Mouse (Mus musculus) MEL (cell line): Measurements from ENCODE around the gene Atp8b4. TPM values are rescaled to one million over a fixed set of nuclear protein-coding genes. Genes with fewer than 3 reads are reported as not detected.

ENCODE experiments used
- DNase-seq: peaks from one replicate; pipeline ENCODE4 v3.0.0; 2011; ENCODE audit warnings: low read depth, low spot score
- H3K27ac ChIP-seq: 2 replicates; pipeline ENCODE4 v1.5.1; 2012; ENCODE audit warnings: low read depth, mild to moderate bottlenecking, control low read depth, low read length, moderate library complexity; ENCODE audit not compliant: control insufficient read depth
- H3K27me3 ChIP-seq, 2 experiments: fragments of 150-350 bp in 1 of 2; sonication (generic) in 1 of 2; 2 replicates each; pipeline ENCODE4 v1.6.1; 2012; ENCODE audit warnings: low read length in 2 of 2, mild to moderate bottlenecking in 2 of 2, improper control_type of control experiment in 1 of 2, moderate library complexity in 1 of 2; ENCODE audit not compliant: insufficient read depth in 2 of 2, control insufficient read depth in 1 of 2
- H3K36me3 ChIP-seq, 2 experiments: 2 replicates each; pipeline ENCODE4 v1.6.1; 2012 to 2014; ENCODE audit warnings: low read length in 2 of 2, improper control_type of control experiment in 1 of 2, inconsistent platforms in 1 of 2, mild to moderate bottlenecking in 1 of 2; ENCODE audit not compliant: insufficient read depth in 2 of 2, control insufficient read depth in 1 of 2
- H3K4me1 ChIP-seq, 2 experiments: fragments of 150-350 bp in 1 of 2; sonication (generic) in 1 of 2; 2 replicates each; pipeline ENCODE4 v1.6.1; 2012; ENCODE audit warnings: low read length in 2 of 2, improper control_type of control experiment in 1 of 2, mild to moderate bottlenecking in 1 of 2; ENCODE audit not compliant: insufficient read depth in 2 of 2, control insufficient read depth in 1 of 2
- H3K4me3 ChIP-seq, 2 experiments: fragments of 150-350 bp in 1 of 2; sonication (generic) in 1 of 2; 2 replicates each; pipeline ENCODE4 v1.5.1; 2012; ENCODE audit warnings: low read depth in 2 of 2, low read length in 2 of 2, mild to moderate bottlenecking in 2 of 2, moderate library complexity in 2 of 2, control low read depth in 1 of 2, improper control_type of control experiment in 1 of 2; ENCODE audit not compliant: control insufficient read depth in 1 of 2, insufficient read depth in 1 of 2
- H3K79me2 ChIP-seq: 2 replicates; pipeline ENCODE4 v1.6.1; 2012; ENCODE audit warnings: mild to moderate bottlenecking, low read length, moderate library complexity; ENCODE audit not compliant: control insufficient read depth, poor library complexity, insufficient read depth
- H3K9ac ChIP-seq: 2 replicates; pipeline ENCODE4 v1.6.1; 2012; ENCODE audit warnings: low read depth, mild to moderate bottlenecking, control low read depth, low read length, moderate library complexity; ENCODE audit not compliant: control insufficient read depth, poor library complexity, severe bottlenecking
- H3K9me3 ChIP-seq: fragments of 150-350 bp; sonication (generic); replicated peaks from 2 replicates; pipeline ENCODE4 v1.6.1; 2012; ENCODE audit warnings: mild to moderate bottlenecking, low read length, improper control_type of control experiment, moderate library complexity; ENCODE audit not compliant: insufficient read depth
- CHD1 ChIP-seq: IDR thresholded peaks from 2 replicates; pipeline ENCODE4 v1.6.1; 2012; ENCODE audit warnings: low read depth, mild to moderate bottlenecking, inconsistent platforms, low read length, improper control_type of control experiment
- ELF1 ChIP-seq: IDR thresholded peaks from 2 replicates; pipeline ENCODE4 v1.6.1; 2014; ENCODE audit warnings: low read depth, mild to moderate bottlenecking, inconsistent platforms, low read length, improper control_type of control experiment, moderate library complexity
- ETS1 ChIP-seq: IDR thresholded peaks from 2 replicates; pipeline ENCODE4 v1.6.1; 2012; ENCODE audit warnings: low read depth, mild to moderate bottlenecking, inconsistent platforms, low read length, improper control_type of control experiment, moderate library complexity
- MAX ChIP-seq: IDR thresholded peaks from 2 replicates; pipeline ENCODE4 v1.6.1; 2011; ENCODE audit warnings: low read length, improper control_type of control experiment
- MAZ ChIP-seq: IDR thresholded peaks from 2 replicates; pipeline ENCODE4 v1.6.1; 2012; ENCODE audit warnings: low read depth, mild to moderate bottlenecking, inconsistent platforms, low read length, improper control_type of control experiment
- POLR2AphosphoS5 ChIP-seq: IDR thresholded peaks from 2 replicates; pipeline ENCODE4 v1.6.1; 2012; ENCODE audit warnings: low read depth, borderline replicate concordance, mild to moderate bottlenecking, inconsistent platforms, low read length, moderate library complexity, mixed read lengths
- TCF12 ChIP-seq: IDR thresholded peaks from 2 replicates; pipeline ENCODE4 v1.6.1; 2014; ENCODE audit warnings: low read depth, mild to moderate bottlenecking, inconsistent platforms, low read length, improper control_type of control experiment, moderate library complexity
- UBTF ChIP-seq: IDR thresholded peaks from 2 replicates; pipeline ENCODE4 v1.6.1; 2012; ENCODE audit warnings: low read depth, mild to moderate bottlenecking, inconsistent platforms, low read length, improper control_type of control experiment, moderate library complexity, borderline replicate concordance; ENCODE audit not compliant: insufficient read depth
- ZC3H11A ChIP-seq: IDR thresholded peaks from 2 replicates; pipeline ENCODE4 v1.6.1; 2012; ENCODE audit warnings: low read depth, mild to moderate bottlenecking, inconsistent platforms, low read length, improper control_type of control experiment
- ZKSCAN1 ChIP-seq: IDR thresholded peaks from 2 replicates; pipeline ENCODE4 v1.6.1; 2012; ENCODE audit warnings: low read depth, mild to moderate bottlenecking, inconsistent platforms, low read length, improper control_type of control experiment, moderate library complexity
- ZMIZ1 ChIP-seq: IDR thresholded peaks from 2 replicates; pipeline ENCODE4 v1.6.1; 2012; ENCODE audit warnings: low read depth, mild to moderate bottlenecking, inconsistent platforms, low read length, improper control_type of control experiment, moderate library complexity
- polyA plus RNA-seq, 2 experiments: library from polyadenylated mRNA; stranded (reverse) in 1 of 2; unstranded in 1 of 2; fragments of >175 nt in 1 of 2; fragments of >200 nt in 1 of 2; gene quantifications; 2 replicates each; pipeline versions ENCODE4 v1.2.1 to v1.2.4; 2012; ENCODE audit warnings: low replicate concordance in 2 of 2, low read depth in 1 of 2; ENCODE audit not compliant: insufficient read length in 2 of 2, insufficient read depth in 1 of 2, missing spikeins in 1 of 2
- total RNA-seq: library from RNA; depleted of rRNA; stranded (reverse); fragments of 300-350 nt; gene quantifications from 2 replicates; pipeline ENCODE4 v1.2.3, GENCODE M21; 2012

Gene Atp8b4
- total and polyA plus RNA-seq, 3 experiments: not detected

- no peak overlapping the region for H3K9ac ChIP-seq
- no peaks in the 10 kb centered on the region for H3K36me3 ChIP-seq
- TF ChIP-seq POLR2AphosphoS5: no peak
- H3K4me1 ChIP-seq: no peaks in the 10 kb centered on the region
- H3K4me3 ChIP-seq: no peak overlapping the region
- no peaks in the 10 kb centered on the region for H3K79me2 ChIP-seq
- H3K27ac ChIP-seq: no peak overlapping the region
- no peak for DNase-seq
- no peaks in the 10 kb centered on the region for H3K27me3 ChIP-seq
- no peaks in the 10 kb centered on the region for H3K9me3 ChIP-seq
Observed at GRCm38 (mm10) chr2:126284071-126284470, 216.4 kb downstream of the Atp8b4 start.

- no peak overlapping the region for H3K9ac ChIP-seq
- H3K36me3 ChIP-seq: no peaks in the 10 kb centered on the region
- DNase-seq: no peak
- no peaks in the 10 kb centered on the region for H3K4me1 ChIP-seq
- no peaks in the 10 kb centered on the region for H3K79me2 ChIP-seq
- no peak overlapping the region for H3K4me3 ChIP-seq
- TF ChIP-seq MAZ: no peak
- no peak for TF ChIP-seq TCF12
- TF ChIP-seq CHD1: no peak
- TF ChIP-seq ZC3H11A: no peak
- TF ChIP-seq, all 39 proteins: peak for 0
- H3K9me3 ChIP-seq: no peaks in the 10 kb centered on the region
- no peak overlapping the region for H3K27ac ChIP-seq
- no peaks in the 10 kb centered on the region for H3K27me3 ChIP-seq
Observed at GRCm38 (mm10) chr2:126283086-126283485, 217.4 kb downstream of the Atp8b4 start.

- Histone ChIP-seq H3K4me1 (no peaks in the 10 kb centered on the region), H3K4me3 (no peak overlapping the region), H3K27ac (no peak overlapping the region), H3K9ac (no peak overlapping the region), H3K27me3 (peaks cover 0 to 2% of the 10 kb centered on the region in 2 experiments; a peak in 1 of 4 replicates), H3K79me2 (no peaks in the 10 kb centered on the region), H3K9me3 (no peaks in the 10 kb centered on the region), H3K36me3 (no peaks in the 10 kb centered on the region)
- DNase-seq: no peak
- no peak for TF ChIP-seq ZKSCAN1
Observed at GRCm38 (mm10) chr2:126275511-126275910, 225.0 kb downstream of the Atp8b4 start.

- H3K9ac ChIP-seq: no peak overlapping the region
- H3K27ac ChIP-seq: no peak overlapping the region
- DNase-seq: no peak
- H3K4me1 ChIP-seq: no peaks in the 10 kb centered on the region
- TF ChIP-seq UBTF (no peak), ELF1 (no peak), ETS1 (no peak), ZMIZ1 (no peak), MAX (no peak)
- peaks cover 0 to 2% of the 10 kb centered on the region in 2 experiments; a peak in 1 of 4 replicates for H3K27me3 ChIP-seq
- H3K9me3 ChIP-seq: no peaks in the 10 kb centered on the region
- no peaks in the 10 kb centered on the region for H3K79me2 ChIP-seq
- H3K4me3 ChIP-seq: no peak overlapping the region
- H3K36me3 ChIP-seq: no peaks in the 10 kb centered on the region
Observed at GRCm38 (mm10) chr2:126274826-126275405, 225.6 kb downstream of the Atp8b4 start.
